Mouse (Mus musculus): Measurements from ENCODE around the gene Zfp809.

Gene Zfp809

DNA sequence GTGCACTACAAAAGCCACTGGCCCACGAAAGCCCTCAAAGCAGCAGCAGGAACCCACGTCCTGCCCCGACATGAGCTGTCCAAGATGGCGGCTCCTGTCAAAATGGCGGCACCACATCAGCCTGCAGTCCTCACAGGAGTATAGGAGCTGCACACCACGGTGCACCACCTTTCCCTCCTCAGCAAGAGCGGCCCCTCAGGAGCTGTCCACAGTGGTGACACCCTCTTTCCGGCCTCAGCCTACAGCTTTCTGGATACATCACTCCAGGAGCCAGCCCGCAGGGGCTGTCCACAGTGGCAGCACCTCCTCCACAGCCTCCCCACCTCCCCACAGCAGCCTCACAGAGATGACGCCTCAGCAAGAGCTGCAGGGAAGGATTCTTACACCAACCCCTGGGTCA, 37.1 kb downstream of the Zfp809 start:
- DNase-seq (ENCODE audit: low spot score) = no peak

DNA sequence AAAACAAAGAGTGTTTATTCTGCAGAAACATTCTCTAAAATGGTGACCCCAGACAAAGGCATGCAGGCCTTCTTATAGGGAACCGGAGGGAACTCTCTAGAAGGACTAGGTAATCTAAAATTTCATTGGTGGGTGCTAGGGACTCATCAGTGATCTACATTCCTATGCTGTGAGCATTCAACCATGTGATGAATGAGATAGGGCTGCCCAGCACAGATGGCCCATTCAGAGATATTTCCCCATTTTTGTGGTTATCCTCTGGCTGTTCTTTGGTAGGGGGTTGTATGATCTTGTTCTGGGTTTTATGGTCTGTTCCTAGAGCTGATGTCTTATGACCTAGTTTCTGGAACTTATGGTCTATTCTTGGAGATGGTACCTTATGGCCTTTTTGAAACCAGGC, 43.4 kb downstream of the Zfp809 start:
- DNase-seq (ENCODE audit: low spot score) = no peak

DNA sequence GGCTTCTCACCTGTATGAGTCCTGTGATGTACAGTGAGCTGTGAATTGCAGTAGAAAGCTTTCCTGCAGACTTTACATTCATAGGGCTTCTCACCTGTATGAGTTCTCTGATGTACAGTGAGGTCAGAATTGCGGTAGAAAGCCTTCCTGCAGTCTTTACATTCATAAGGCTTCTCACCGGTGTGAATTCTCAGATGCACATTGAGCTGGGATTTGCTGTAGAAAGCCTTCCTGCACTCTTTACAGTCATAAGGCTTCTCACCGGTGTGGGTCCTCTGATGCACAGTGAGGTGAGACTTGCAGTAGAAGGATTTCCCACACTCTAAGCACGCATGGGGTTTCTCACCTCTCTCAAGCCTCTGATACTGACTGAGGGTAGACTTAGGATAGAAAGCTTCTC, 53.2 kb downstream of the Zfp809 start:
- no peak for DNase-seq (ENCODE audit: low spot score)

Measured in T-cell, adult 2 months (primary cell).